Mouse (Mus musculus): ENCODE measurements around the gene Crispld2.

GRCm38 (mm10) chr8:120074516-120074915, 82.3 kb downstream of the Crispld2 start:
- no peak for TF ChIP-seq POLR2A (IDR thresholded peaks at IDR 0.05; ENCODE audit: borderline replicate concordance, insufficient read depth, low read length)
- no peak for TF ChIP-seq CTCF (IDR thresholded peaks at IDR 0.05; ENCODE audit: borderline replicate concordance, insufficient read depth, low read depth, low read length)

Measured in cerebellum, adult 2 months (tissue).